Mouse (Mus musculus) spleen, postnatal 14 days (tissue): ENCODE results near the gene Tcl1b3.

Source experiments
- DNase-seq, 2 experiments: peaks; one replicate each; pipeline ENCODE4 v3.0.0; 2021 to 2022; ENCODE audit warnings: low spot score in 2 of 2

Tcl1b3 gene

GRCm38 (mm10) chr12:105234362-105234761 is 43.5 kb downstream of the Tcl1b3 start:
- no peak for DNase-seq

DNA sequence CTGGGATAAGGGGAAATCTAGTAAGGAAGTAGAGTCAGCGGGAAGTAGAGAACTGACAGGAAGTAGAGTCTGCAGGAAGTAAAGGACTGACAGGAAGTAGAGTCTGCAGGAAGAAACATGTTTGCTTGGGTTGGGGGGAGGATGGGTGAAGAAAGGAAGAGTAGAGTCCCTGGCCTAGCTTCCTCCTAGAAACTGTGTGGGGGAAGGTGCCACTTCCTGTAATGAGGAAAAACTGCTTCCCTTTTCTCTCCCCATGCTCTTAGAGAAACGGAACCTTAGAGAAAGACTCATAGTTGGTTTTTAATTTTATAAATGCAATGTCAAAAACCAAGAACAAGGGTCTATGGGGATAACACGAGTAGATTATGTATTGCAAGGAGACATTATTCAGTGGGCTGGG is 44.2 kb downstream of the Tcl1b3 start:
- no peak for DNase-seq

GRCm38 (mm10) chr12:105239060-105239459 is 48.2 kb downstream of the Tcl1b3 start:
- no peak for DNase-seq
